Mouse (Mus musculus) adrenal gland, postnatal 4 days (tissue): ENCODE results near the gene Gm21915. TPM values are rescaled to one million over a fixed set of nuclear protein-coding genes. Genes with fewer than 3 reads are reported as not detected.

Source experiments
- DNase-seq, 2 experiments: peaks; one replicate each; pipeline ENCODE4 v3.0.0; 2021 to 2022; ENCODE audit warnings: low spot score in 2 of 2, mixed read lengths in 2 of 2
- total RNA-seq, 2 experiments: library from RNA; stranded (reverse); gene quantifications; 2 replicates each; pipeline ENCODE4 v1.2.3; 2021

The Gm21915 gene
- total RNA-seq, 2 experiments from 2014 or later = not detected

GRCm38 (mm10) chr9:40709991-40710390 is 39.6 kb downstream of the Gm21915 start:
- DNase-seq = no peak

- DNase-seq = no peak
Observed at GRCm38 (mm10) chr9:40711654-40712053, 41.2 kb downstream of the Gm21915 start.

- DNase-seq = no peak
Observed at GRCm38 (mm10) chr9:40717182-40717874, 46.9 kb downstream of the Gm21915 start.

GRCm38 (mm10) chr9:40717875-40718185 is 47.4 kb downstream of the Gm21915 start:
- no peak for DNase-seq

Other genes with a start within 250 kb of the Gm21915 start
- 100 to 1,000 TPM; 476 to 492 TPM for gene Gramd1b, start 139.2 kb upstream of the Gm21915 start, total RNA-seq
- 10 to 100 TPM; 13.0 to 16.6 TPM for gene Clmp, start 15.3 kb downstream of the Gm21915 start, total RNA-seq
- gene Hspa8, start 130.4 kb downstream of the Gm21915 start, total RNA-seq = 1,000 to 10,000 TPM; 1,260 to 1,409 TPM
- gene Bsx, start 203.5 kb downstream of the Gm21915 start, total RNA-seq = under 1 TPM in 1 of 2 experiments, not detected in 1; 0.08 TPM